Mouse (Mus musculus): Measurements from ENCODE around the gene Pm20d1.

Gene Pm20d1

DNA sequence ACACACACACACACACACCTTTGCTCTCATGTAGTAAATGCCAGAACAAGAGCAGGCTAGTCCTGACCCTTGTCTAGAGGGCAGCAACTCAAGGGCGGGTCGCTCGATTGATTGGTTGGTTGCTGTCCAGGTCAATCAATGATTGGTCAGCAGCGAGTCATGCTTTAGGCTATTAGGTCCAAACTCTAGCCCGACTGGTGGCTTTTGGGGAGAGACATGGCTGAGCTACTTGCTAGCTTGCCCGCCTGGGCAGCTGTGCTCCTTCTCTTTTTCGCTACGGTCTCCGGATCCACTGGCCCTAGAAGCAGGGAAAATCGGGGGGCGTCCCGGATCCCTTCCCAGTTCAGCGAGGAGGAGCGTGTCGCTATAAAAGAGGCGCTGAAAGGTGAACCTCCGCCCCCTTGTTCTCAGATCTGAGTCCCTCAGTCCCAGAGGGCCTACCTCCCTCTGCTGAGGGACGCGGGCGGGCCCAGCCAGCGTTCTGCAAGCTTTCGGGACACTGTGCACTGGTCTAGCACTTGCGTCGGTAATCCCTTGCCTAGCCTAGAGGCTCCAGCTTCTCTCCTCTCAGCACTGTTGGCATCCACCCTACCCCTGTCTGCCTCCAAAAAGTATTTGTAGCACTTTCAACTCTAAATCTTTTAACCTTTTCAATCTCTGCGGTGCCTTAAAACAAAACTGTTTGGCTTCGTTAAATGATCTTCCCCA lies at the start of gene Pm20d1:
Gene Pm20d1 (plus strand): TSS at position 180 of the 708 bp plus-strand sequence.
- DNase-seq (ENCODE audit: low spot score in 2 of 2): peak; percentile 34 to 36

DNA sequence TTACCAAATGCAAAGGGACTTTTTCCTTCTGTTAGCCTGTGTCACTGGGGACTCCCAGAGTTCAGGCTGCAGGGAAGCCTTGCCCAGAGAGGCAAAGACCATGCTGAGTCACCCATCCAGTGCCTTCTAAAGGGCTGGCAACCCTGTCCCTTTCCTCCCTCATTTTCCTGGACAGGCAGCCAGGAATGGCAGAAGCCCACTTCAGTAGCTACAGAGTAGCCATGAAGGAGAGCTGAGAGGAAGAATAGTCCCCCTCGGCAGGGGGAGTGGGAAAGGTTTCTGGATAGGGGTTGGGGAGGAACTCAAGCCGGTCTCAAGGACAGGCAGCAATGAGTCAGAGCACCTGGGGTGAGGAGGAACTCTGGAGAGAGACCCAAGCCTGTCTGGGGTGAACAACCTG lies 49.4 kb upstream of the Pm20d1 start:
- DNase-seq (ENCODE audit: low spot score in 2 of 2): no peak

DNA sequence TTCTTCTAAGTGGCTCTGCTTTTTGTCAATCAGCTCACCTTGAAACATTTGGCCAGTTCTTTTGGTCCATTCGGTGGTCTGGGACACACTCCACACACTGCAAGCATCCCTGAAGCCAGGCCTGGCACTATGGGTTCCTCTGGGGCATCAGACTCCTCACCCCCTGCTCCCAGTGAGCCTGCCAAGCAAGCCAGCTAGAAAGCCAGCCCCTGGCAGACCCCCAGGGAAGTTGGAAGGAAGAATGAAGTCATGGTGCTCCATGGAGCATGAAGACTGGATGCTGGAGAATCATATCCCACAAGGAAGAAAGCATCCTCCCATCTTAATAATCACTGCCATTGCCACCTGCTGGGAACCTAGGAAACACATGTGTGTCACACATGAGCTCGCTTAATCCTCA lies 48.5 kb upstream of the Pm20d1 start:
- DNase-seq (ENCODE audit: low spot score in 2 of 2): no peak

DNA sequence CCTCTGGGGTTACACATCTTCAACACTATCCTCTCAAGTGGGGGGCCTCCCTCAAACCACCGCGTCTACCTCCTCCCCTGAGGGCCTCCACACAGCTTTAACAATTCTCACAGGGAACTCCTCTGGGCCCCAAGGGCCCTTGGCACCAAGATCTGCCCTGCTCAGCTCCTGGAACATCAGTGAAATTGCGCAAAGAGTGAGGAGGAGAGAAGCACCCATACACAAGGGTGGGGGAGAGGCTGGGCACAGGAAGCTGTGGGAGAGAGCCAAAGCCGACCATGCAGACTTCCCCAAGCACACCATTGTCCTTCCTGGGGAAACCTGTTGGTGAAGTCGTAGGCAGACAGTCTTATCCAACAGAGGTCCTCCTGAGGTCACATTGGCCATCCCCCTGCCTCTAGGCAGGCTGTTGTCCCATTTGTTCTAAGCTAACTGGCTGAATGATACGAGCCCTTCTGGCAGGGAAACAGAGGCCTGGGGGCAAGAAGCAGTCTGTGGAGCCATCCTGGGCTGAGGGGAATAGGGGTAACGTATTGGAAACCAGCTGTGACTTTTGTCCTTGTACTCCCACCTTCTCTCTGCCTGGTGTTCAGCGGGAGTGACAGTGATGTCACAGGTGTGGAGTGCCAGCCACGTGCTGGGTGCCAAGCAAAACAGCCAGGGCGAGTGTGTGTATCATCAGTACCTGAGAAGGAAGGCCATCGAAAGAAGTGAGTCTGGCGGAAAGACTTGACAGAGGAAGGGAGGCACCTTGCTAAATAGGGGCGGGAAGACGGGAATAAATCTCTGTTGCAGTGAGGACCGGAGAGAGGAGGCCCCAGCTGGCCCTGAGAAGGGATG lies 47.3 kb upstream of the Pm20d1 start:
- no peak for DNase-seq (ENCODE audit: low spot score in 2 of 2)

DNA sequence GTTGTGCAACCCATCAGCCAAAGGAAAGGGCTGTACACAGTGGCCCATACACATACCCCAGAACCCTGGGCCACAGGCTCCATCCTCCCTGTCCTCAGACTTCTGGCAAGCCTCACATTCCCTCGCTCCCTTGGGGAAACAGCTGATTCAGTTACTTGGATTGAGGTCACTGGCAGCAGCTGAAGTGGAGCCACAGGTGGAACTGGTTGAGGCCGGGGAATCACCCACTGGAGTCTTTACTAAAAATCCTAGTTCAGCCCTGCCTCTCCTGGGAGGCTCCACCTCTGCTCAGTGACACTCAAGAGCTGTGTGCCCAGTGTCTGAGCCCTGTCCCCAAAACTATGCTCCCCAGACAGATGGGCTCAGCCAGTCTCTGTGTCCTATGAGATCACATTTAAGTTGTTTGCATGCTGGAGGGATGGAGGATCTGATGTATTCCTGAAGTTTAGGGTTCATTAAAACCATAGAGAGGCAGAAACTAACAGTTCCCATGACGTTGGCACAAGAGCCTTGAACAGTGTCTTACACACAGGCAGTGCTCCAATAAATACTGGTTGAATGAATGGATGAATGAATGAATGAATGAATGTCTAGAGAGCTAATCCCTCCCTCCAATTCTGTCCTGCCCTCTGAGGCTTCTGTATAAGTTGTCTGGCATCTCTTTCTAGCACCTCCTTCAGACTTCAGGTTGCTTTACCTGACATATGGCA lies 45.8 kb upstream of the Pm20d1 start:
- no peak for DNase-seq (ENCODE audit: low spot score in 2 of 2)

DNA sequence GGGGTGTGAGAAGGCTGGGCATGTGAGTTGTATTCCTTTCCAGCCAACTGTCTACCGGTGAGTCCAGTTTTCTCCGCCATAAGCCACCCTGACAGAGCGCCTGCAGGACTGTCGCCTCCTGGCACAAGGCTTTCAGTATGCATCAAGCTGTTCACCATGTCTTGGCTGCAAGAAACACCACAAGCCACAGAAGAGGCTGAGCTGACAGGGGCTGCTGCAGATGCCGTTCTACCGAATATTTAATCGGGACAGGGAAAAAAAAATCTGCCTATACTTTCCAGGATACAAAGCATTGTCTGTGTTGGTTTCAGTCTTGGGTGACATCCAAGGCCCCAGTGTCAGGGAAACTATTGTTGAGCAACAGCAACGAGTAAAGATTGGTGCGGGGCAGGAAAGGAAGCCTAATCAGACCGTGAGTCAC lies 45.3 kb upstream of the Pm20d1 start:
- no peak for DNase-seq (ENCODE audit: low spot score in 2 of 2)

DNA sequence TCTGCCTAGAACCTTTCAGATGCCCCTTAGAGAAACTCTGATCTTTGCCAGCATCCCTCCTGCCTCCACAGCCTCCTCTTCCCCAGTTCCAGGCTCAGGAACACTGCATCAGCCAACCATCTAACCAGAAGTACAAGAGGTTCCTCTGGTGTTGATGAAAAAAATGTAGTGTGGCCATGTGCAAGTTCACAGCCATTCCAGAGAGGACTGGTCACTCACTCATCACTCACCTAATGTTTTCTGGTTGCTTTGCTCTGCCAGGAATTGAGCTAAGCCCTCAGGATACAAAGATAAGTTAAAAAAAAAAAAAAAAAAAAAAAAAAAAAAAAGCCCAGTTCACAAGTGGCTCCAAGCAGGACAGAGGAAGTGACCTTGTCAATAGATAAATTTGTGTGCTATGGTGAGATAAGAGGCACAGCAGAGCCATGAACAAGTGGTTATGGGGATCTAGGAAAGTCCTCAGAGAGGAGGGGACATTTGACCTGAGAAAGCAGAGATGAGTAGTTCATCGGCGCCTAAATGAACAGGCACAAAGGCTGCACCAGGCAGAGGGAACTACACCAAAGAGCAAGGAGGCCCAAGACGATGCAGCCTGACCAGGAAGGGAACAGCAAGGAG lies 42.9 kb upstream of the Pm20d1 start:
- no peak for DNase-seq (ENCODE audit: low spot score in 2 of 2)

DNA sequence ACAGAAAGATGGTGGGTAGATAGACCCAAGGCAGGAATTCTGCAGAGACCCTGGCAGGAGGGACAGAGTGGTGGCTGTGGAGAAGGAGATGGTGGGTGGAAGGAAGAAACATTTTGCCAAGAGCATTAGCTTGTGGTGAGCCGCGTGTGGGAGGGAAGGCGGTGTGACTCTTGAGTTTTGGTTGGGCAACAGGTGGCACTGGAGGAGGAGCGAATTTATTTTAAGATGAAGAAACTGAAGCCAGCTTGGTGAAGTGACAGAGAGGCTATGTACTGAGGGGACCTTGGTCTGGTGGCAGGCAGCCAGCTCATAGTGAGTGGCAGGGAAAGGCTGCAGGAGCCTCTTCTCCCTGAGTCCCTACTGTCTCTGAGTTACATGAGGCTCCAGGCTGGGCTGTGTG lies 42.3 kb upstream of the Pm20d1 start:
- DNase-seq (ENCODE audit: low spot score in 2 of 2): peak; percentile 45 to 56

DNA sequence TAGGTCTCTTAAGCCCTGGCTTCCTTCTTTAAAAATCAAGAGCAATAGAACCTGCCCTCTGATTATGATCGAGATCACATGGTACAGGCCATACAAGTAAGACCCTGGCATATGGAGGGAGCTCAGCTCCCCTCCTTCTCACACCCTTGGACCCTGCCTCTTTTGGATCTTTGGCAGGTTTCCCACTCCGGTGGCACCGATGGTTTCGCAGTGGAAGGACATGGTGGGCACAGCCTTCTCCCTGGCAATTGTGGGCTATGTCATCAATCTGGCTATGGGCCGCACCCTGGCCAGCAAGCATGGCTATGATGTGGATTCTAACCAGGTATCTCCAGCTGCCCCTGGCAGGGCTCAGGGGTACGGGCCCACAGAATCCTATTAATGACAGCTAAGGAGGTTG lies 40.0 kb upstream of the Pm20d1 start:
- DNase-seq (ENCODE audit: low spot score in 2 of 2): no peak

DNA sequence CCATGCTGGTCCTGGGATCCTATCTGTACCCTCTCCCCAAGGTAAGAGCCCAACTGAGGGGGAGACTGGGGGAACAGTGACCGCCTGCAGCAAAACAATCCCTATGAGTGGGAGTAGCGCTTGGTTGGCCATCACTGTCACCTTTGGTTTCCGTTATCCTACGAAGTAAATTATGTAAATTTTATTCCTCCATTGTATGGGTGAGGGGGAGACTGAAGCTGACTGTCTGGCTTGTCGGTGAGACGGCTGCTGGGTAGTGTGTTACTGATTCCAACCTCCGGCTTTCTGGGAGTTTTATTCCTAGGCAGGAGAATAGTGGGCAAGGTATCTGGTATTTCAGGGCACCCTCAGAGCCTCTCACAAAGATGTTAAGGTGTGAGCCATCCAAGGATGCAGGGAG lies 38.4 kb upstream of the Pm20d1 start:
- peak in 1 of 2 experiments; percentile 12 for DNase-seq (ENCODE audit: low spot score in 2 of 2)

DNA sequence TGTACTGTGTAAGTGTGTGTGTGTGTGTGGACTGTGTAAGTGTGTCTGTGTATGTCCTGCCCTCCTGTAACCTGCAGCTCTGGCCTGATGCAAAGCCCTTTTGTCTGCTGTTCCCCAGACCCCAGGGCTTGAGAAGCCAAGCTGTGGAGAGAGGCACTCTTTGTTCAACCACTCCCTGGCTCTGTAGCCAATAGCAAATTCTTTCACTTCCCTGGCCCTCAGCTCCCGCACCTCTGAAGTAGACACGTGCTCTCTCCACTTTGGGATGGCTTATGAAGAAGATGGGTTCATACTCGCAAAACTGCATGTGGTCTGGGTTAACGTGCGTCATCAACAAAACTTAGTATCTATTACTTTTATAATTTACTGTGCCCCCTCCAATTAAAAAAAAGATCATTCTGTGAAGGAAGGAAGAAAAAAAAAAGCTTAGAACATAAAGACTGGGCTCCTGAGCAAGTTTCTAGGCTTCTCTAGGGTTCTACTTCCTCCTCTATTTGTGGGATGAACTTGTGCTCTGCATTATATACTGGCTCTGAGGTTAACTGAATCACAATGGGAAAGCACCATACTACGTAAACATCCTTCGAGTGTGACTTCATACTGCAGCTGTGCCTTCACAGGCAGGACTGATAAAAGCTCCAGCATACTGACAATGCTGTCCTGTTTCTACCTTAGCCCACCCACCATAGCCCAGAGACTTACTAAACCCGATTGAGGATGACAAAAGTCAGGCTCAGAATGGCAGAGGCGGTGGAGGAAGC lies 37.3 kb upstream of the Pm20d1 start:
- peak in 1 of 2 experiments; percentile 8 for DNase-seq (ENCODE audit: low spot score in 2 of 2)

DNA sequence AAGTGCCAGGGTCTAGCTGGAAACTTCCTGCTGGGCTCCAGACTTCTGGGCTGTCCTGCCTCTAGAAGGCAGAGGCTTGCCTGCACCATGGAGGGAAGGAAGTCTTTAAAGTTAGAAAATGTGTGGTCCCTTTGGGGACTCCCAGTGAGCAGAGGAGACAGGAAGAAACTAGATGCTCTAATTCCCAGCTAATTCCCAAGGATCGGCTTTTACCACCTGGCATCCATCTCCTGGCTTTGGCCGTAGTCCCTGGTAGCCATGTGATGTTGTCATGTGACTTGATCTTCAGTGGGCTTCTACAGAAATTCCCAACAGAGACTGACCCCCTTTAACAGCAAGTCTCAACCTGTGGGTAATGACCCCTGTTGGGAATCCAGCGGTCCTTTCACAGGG lies 36.8 kb upstream of the Pm20d1 start:
- peak in 1 of 2 experiments; percentile 20 for DNase-seq (ENCODE audit: low spot score in 2 of 2)

DNA sequence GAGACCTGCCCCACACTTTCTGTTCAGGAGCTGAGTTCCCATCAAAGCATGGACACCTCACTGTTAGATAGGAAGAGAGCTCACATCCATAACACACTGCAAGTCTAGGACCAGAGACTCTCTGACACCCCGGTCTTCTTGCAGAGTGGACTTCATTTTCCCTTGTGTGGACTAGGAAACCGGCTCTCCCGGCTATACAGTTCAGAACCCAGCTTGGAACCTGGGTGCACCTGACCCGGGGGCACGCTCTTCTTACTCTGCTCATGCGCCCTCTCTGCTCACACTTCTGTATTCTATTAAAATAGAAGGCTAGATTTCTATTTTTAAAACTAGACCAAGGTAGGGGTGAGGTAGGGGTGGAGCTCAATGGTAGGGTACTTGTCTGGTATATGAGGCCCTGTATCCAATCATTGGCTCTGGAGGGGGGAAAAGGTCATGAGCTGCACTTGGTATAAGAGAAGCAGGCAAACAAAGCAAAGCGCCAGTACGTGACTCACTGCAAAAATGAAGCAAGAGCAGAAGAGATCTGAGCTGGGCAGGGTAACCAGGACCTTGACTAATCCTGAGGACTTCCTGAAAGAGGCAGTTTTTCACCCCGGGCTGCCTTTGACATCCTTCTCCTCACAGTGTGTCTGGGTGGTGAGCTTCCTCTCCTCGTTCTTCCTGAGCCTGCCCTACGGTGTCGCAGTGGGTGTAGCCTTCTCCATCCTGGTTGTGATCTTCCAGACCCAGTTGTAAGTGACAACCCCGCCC lies 35.9 kb upstream of the Pm20d1 start:
- peak in 1 of 2 experiments; percentile 16 for DNase-seq (ENCODE audit: low spot score in 2 of 2)

DNA sequence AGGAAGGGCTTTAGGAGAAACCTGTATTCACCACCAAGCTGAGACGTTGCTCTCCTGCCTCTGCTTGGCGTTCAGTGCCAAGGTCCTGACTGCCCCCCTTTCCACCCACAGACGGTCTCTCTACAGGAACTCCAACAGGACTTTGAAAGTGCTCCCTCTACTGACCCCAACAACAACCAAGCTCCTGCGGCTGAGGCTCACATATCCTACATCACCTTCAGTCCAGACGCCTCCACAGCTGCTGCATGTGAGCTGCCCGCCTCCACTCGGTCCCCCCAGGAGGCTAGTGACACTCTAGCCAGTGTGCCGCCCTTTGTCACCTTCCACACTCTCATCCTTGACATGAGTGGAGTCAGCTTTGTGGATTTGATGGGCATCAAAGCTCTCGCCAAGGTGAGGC lies 33.5 kb upstream of the Pm20d1 start:
- peak in 1 of 2 experiments; percentile 23 for DNase-seq (ENCODE audit: low spot score in 2 of 2)

DNA sequence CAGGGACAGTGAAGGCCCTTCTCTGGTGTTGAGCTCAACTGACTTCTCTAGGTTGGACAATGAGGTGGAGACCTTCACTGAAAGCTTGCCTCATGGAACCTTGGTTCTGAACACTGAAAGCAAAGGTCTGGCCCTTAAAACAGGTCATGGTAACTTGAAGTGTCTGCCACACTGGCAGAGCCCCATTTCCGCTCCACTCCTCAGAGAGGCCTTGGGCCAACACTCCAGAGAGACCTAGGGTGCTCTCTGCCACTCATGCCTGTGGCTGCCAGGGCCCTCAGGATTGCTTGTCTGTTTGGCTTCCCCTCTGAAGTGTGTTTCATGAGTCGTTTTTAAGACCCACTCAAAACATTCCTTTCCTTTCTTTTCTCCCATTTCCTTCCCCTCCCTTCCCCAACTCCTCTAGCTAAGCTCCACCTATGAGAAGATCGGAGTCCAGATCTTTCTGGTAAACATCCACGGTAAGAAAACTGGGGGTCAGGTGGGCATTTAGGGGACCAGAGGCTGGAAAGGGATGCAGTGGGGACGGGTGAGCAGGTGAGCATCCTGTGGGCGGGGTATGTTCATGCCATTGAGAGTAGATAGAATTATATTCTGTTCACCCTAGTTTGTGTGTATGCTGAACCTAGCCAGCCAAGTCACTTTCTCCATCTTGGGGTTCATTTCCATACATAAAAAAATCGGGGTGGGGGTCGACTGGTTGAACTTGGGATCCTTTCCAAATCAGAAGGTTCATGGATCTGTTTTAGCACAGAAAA lies 32.4 kb upstream of the Pm20d1 start:
- peak in 1 of 2 experiments; percentile 18 for DNase-seq (ENCODE audit: low spot score in 2 of 2)

DNA sequence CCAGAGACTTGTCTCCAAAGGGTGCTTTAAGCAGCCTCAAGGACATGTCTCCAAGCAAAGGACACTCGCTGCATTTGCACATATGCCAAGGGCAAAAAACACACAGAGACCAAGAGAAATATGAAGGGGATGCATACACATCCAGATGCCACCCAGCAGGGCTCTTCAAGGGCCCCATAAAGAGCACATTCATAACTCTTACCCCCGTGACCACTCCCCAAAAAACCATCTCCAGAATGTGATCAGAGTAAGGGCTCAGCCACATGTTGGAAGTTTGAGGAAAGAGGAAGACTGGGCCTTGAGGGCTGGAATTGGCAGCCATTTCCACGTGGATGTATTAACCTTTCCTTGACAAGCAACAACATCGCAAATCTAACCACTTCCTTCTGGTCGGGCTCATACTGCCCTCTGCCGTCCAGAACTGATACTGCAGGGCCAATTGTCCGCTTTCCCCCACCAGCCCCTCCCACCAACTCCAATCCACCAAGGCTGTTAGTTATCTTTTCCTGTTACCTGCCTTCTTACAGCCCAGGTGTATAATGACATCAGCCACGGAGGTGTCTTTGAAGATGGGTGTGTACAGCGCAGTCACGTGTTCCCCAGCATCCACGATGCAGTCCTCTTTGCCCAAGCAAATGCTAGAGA lies 31.7 kb upstream of the Pm20d1 start:
- peak; percentile 82 to 85 for DNase-seq (ENCODE audit: low spot score in 2 of 2)

DNA sequence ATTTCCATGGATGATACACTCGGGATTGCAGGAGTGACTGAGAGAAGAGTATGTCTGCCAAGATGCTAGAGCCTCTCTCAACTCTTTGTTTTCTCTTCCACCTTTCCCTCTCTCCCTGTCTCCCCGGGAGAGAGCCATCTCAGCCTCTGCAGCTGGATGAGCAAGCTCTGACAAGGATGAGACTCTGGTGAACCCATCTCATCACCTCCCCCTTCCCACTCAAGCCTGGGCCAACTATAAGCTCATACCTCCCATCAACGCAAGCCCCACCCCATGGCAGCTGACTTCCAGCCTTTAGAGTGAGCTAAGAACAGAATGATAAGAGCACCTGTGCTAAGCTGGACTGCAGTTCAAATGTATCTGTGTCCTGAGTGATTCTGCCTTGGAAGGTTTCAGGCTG lies 27.9 kb upstream of the Pm20d1 start:
- no peak for DNase-seq (ENCODE audit: low spot score in 2 of 2)

DNA sequence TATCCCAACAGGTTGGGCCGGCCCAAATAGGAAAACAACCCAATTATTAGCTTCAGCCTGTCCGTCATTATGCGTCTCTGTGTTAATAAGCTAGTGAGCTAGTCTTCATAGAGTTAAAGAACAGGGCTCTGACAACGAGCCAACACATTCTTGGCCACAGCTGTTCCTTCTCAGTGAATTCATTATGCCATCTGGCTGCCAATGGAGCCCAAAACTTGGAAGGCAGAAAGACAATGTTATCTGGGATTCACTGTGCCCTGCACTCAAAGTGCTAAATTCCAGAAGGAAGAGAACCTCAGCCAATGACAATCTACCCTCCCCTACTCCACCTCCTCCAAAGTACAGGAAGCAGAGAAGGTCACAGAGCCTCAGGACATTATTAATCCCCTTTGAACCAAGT lies 26.5 kb upstream of the Pm20d1 start:
- peak; percentile 92 to 95 for DNase-seq (ENCODE audit: low spot score in 2 of 2)

DNA sequence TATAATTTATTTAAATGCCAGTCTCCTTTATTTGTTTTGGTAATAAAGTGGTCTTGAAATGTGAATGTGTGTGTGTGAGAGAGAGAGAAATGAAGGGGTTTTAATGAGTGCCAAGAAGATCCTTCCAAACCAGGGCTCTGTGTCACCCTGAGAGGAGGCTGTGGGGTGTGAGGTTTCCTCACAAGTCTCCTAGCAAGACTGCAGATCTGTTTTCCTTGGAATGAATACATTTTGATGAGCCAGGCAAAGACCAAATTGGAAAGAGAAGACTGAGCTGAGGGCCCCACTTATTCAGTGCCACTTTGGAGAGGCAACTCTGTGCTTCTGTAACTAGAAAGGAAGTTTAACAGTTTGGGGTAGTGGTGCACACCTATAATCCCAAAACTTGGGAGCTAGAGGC lies 25.7 kb upstream of the Pm20d1 start:
- no peak for DNase-seq (ENCODE audit: low spot score in 2 of 2)
